Mouse (Mus musculus) right cerebral cortex, postnatal 4 days (tissue): ENCODE data around the gene Map1a.

Experiments used
- DNase-seq: peaks from one replicate; pipeline ENCODE4 v3.0.0-alpha.2; 2022

The Map1a gene

DNA sequence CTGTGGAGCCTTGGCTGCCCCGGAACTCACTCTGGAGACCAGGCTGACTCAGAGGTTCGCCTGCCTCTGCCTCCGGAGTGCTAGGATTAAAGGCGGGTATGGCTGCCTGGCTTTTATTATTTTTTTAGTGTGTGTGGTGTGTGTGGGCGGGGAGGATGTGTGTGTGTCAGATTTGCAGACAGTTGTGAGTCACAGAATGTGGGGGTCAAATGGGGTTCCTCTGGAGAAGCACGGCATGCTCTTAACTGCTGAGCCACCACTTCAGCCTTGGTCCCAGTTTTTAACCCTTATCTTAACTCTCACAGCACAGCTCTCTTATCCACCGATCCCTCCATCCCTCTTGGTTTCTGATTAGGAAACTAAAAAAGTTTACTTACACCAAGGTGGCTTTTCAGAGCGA, 26.9 kb downstream of the Map1a start:
- no peak for DNase-seq

DNA sequence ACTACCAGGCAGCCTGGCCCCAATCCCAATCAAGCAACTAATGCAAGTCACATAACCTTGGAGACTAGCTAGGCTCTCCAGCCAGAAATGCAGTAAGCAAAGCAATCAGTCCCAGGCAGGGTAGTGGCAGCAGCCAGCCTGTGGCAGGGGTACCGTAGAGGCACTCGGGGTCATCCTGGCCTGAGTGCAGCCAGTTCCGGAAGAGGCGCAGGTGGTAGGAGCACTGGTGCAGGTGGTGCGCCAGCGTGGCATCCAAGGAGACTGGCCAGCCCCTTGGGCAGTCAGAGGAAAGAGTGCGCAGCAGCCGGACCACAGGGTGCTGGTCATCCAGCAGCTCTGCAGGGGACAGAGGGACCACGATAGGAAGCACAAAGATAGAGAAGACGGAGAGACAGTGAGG, 33.6 kb downstream of the Map1a start:
- DNase-seq, result no peak

DNA sequence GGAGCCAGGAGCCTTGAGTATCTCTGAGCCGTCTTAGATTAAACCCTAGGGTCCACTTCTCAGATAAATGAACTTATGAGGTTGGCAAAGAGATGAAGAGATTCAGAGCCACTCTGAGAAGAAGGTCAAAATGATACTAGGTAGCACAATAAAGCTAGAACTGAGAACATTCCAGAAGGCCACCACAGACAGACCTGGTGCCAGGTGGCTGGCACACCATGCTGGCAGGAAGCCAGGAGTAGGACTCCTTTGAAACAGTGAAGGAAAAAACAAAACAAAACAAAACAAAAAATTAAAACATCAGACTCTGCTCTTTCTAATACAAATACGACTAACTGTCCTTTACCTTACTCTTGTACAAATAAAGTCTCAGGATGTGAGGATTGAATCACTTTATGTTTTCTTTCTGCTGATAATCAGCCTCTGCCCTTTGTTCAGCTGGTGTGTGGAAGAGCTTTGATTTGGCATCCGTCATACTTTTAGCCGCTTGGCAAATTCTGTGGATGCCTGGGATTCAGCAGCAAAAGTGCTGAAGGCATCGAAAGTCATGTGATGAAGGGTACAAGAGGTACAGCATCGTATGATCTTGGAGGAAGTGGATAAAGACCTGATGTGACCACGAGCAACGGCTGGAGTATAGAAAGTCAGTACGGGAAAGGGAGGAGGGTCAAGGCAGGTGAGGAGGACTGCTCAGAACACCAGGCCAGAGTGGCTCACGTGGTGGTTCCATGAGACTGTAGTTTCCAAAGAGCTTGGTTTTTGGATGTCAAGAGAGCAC, 34.5 kb downstream of the Map1a start:
- DNase-seq, result no peak

DNA sequence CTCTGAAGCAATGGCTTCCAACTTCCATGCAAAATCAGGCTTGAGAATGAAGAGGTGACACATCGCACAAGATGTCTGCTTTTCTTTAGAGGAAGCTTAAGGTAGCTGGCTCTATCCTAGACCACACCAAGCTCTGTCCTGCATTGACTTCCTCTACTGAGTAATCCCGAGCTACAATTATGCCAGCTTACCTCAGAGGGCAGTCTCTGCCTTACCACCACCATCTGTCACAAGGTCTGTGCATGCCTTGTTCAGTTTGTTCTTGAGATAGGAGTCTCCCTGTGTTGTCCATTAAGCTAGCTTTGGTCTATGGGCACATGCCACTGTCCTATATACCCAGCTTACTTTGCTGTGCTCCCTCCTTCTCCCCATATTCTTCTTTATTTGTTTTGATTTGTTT, 40.1 kb downstream of the Map1a start:
- DNase-seq, result no peak

DNA sequence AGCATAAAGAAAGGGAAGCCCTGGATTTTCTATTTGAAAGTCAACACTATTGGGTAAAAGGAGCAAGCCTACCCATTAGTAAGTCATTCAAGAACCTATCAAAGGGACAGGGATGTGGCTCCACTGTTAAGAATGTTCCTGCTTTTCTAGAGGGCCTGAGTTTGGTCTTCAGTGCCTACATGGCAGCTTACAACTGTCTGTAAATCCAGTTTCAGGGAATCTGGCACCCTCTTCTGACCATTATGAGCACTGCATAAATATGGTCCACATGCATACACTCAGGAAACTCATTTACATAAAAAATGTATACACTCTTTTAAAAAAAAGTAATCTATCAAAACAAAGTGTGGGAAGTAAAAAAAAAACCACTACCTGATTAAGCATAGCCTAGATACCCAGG, 49.7 kb downstream of the Map1a start:
- DNase-seq, result no peak

DNA sequence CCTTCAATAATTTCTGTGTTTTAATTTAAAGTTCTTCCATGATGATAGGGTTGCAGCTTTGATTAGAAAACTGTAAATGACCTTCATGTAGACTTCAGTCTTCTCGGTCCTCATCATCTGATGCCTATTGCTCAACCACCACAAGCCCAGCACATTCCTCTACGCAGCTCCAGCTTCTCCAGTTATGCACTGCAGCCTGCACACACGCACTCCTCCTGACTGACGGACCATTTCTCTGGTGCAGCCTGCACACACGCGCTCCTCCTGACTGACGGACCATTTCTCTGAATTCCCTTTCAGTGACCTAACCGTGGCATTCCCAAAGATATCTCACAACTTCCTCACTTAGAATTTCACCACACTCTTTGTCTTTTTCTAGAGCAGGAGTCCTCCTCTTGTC, 63.8 kb downstream of the Map1a start:
- no peak for DNase-seq

DNA sequence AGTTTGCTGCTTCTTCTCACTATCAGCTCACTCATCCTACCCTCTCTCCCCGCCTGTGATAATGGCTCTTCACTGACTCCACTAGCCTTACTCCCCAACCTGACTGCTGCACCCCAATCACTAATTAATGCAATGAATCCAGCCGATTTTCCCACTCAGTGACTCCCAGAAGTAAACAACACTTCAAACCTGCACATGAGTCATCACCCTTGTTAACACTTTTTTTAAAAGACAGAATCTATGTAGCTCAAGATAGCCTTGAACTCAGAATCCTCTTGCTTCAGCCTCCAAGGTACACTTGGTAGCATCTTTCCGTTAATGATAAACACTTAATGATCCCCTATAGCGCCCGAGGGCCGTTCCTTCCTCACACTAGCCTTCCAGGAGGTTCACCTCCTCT, 65.0 kb downstream of the Map1a start:
- DNase-seq, result no peak

DNA sequence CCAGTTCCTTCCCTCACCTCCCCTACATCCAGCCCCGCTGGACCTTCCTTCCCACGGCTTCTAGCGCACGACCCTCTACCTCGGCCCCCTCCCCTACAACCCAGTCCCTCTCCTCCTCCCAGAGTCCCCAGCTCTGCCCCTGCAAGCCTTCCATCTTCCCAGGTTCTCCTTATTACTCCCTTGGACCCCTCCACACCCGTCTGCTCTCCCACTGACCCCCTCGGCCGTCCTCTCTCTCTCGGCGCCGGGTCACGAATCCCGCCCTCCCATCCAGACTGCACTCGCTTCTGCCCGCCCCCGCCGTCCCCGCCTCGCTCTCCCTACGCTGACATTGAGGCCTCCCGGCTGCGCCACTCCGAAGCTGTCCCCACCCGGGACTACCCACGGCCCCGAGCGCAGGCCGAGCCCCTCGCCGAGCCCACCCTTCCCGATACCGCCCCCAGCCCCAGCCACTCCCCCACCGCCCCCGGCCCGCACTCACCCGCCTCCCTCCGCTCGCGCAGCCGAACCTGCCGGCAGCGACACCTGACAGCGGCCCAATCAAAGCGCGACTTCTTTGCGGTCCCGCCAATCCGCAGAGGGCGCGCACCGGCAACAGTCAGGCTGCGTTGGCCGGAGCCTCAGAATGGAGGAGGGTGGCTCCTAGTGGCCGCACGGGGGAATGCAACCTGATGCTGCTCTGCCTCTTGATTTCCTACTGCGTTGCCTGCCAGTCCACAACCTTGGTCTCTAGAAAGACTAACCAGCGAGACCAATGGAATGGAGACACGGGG, 65.6 kb downstream of the Map1a start, which contains the start of gene Ppip5k1:
Ppip5k1 (minus strand) TSS at position 577 of the 773 bp plus-strand sequence.
- DNase-seq, result peak; percentile 98

DNA sequence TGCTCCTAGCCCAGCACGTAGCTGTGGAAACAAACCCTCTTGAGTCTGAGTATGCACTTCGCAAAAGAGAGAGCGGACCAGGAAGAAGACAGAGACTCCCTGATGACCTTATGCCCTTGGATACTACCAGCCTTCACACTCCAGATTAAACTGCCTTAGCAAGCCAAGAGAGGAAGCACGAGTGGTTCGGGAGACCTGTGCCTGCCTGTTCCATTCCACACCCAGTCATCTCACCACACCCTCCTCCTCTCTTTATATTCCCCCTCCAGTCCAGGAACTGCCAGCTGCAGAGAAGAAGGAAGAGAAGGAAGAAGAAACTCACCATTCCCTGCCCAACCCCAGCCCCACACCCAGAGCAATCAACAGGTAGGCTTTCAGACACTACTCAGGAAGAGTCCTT, 68.1 kb downstream of the Map1a start, which contains the start of gene Ckmt1:
Ckmt1 (plus strand) TSS at position 221 of the 400 bp plus-strand sequence.
- no peak for DNase-seq

DNA sequence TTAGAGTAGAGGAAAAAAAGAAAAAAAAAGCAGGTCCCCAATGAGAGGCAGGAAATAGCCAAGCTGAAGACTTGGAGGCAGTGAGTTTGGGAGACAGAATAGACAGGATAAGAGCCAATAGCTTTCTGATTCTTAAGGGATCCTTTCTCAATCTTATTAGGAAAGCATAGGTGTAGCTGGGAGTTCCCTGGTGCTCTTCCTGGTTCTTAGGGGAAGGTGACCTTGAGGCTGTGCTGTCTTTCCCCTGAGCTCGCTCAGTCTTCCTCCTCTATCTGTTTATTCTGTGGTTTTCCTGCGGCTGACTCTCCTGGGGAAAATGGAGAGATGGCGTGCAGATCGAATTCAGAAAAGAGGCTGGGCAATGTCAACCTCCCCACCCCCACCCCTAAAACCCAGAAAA, 68.6 kb downstream of the Map1a start:
- peak; percentile 7 for DNase-seq

DNA sequence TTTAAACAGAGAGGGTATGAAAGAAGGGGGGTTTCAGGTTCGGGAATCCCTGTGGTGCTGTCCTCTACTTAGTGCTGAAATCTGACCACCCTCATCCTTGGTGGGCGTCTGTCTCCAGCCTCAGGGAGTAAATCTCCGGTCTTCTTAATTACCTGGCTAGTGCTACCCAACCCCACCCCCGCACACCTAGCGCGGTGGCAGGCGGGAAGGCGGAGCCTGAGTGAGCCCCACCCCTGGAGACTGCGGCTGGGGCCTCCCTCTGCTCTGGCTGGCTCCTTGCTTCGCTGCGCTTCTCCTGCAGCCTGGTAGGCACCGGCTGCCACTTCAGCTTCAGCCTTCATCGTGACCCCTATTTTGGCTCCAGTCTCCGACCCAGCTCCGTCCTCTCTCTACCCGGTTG, 69.0 kb downstream of the Map1a start:
- peak; percentile 72 for DNase-seq

DNA sequence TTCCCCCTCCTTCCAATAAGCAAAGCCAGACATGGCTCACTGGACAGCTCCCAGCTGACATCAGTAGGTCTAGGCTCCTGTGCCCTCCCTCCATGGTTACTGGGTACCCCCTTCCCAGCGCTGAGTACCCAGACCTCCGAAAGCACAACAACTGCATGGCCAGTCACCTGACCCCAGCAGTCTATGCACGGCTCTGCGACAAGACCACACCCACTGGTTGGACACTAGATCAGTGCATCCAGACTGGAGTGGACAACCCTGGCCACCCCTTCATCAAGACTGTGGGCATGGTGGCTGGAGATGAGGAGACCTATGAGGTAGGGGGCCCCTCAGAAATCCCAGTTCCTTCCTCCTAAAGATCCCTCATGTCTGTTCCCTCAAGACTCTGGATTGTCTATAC, 70.1 kb downstream of the Map1a start:
- DNase-seq, result no peak
